Mouse (Mus musculus): ENCODE results near the gene Pcmt1. TPM values are rescaled to one million over a fixed set of nuclear protein-coding genes. Genes with fewer than 3 reads are reported as not detected.
A peak's percentile ranks its signal among the peaks of the same experiment; 100 is the strongest.

Gene Pcmt1
- 103 and 114 TPM in 2 replicates for polyA plus RNA-seq (2014; fragmentation: Nextera tagmentation; extraction: Ambion mirVana)

- ATAC-seq (ENCODE audit: insufficient number of reproducible peaks, insufficient read depth, low FRiP score, low read depth): peak; percentile 89
- Histone ChIP-seq H3K27ac (ENCODE audit: low read length) (peak within 1 kb of the TSS; percentile 98), H3K27me3 (ENCODE audit: control insufficient read depth, insufficient read depth, low read length) (no peaks in the 10 kb centered on the region), H3K36me3 (ENCODE audit: control insufficient read depth, insufficient read depth, low read length) (peaks cover 22% of the 10 kb centered on the region), H3K4me2 (replicated peaks; ENCODE audit: low read depth, low read length) (peak within 1 kb of the TSS; percentile 80), H3K9ac (replicated peaks; ENCODE audit: low read depth, low read length) (peak within 1 kb of the TSS; percentile 98), H3K4me3 (ENCODE audit: low read depth, low read length) (peak within 1 kb of the TSS; percentile 80), H3K4me1 (ENCODE audit: control insufficient read depth, insufficient read depth, low read length) (peaks cover 22% of the 10 kb centered on the region), H3K9me3 (ENCODE audit: control insufficient read depth, low read depth, low read length) (no peaks in the 10 kb centered on the region)
- WGBS: under 1% methylated on average over 55 of the region's 65 CpGs
Observed at GRCm38 (mm10) chr10:7680731-7681301, at the start of gene Pcmt1, which contains the start of gene Lats1. Gene Pcmt1 (minus strand): TSS chr10:7681136. Gene Lats1 (plus strand): TSS chr10:7681214.

GRCm38 (mm10) chr10:7727011-7727410 lies 46.1 kb upstream of the Pcmt1 start:
- Histone ChIP-seq H3K27me3 (ENCODE audit: control insufficient read depth, insufficient read depth, low read length) (no peaks in the 10 kb centered on the region), H3K27ac (ENCODE audit: low read length) (no peak overlapping the region), H3K9ac (replicated peaks; ENCODE audit: low read depth, low read length) (no peak overlapping the region), H3K36me3 (ENCODE audit: control insufficient read depth, insufficient read depth, low read length) (no peaks in the 10 kb centered on the region), H3K4me1 (ENCODE audit: control insufficient read depth, insufficient read depth, low read length) (peaks cover 2% of the 10 kb centered on the region; the same call in 1 of the 2 replicates), H3K9me3 (ENCODE audit: control insufficient read depth, low read depth, low read length) (no peaks in the 10 kb centered on the region), H3K4me3 (ENCODE audit: low read depth, low read length) (peak overlapping the region; percentile 82), H3K4me2 (replicated peaks; ENCODE audit: low read depth, low read length) (peak overlapping the region; percentile 60)
- ATAC-seq (ENCODE audit: insufficient number of reproducible peaks, insufficient read depth, low FRiP score, low read depth): no peak
- 15% methylated on average over 3 of the region's 3 CpGs for WGBS

- peak overlapping the region; percentile 82 for H3K4me3 ChIP-seq (ENCODE audit: low read depth, low read length)
- no peak overlapping the region; the same call in 1 of the 2 replicates for H3K27ac ChIP-seq (ENCODE audit: low read length)
- no peak for ATAC-seq (ENCODE audit: insufficient number of reproducible peaks, insufficient read depth, low FRiP score, low read depth)
- H3K36me3 ChIP-seq (ENCODE audit: control insufficient read depth, insufficient read depth, low read length): no peaks in the 10 kb centered on the region
- no peaks in the 10 kb centered on the region for H3K9me3 ChIP-seq (ENCODE audit: control insufficient read depth, low read depth, low read length)
- H3K27me3 ChIP-seq (ENCODE audit: control insufficient read depth, insufficient read depth, low read length): no peaks in the 10 kb centered on the region
- 0% methylated on average over 8 of the region's 8 CpGs for WGBS
- peak overlapping the region; percentile 77 for H3K9ac ChIP-seq (replicated peaks; ENCODE audit: low read depth, low read length)
- peaks cover 2% of the 10 kb centered on the region; the same call in 1 of the 2 replicates for H3K4me1 ChIP-seq (ENCODE audit: control insufficient read depth, insufficient read depth, low read length)
- peak overlapping the region; percentile 60 for H3K4me2 ChIP-seq (replicated peaks; ENCODE audit: low read depth, low read length)
Observed at GRCm38 (mm10) chr10:7726501-7726812, 45.5 kb upstream of the Pcmt1 start.

GRCm38 (mm10) chr10:7725751-7726500 lies 45.0 kb upstream of the Pcmt1 start, which contains the start of gene Katna1:
Gene Katna1 (plus strand): TSS chr10:7726000.
- under 1% methylated on average over 49 of the region's 49 CpGs for WGBS
- ATAC-seq (ENCODE audit: insufficient number of reproducible peaks, insufficient read depth, low FRiP score, low read depth): peak; percentile 98

GRCm38 (mm10) chr10:7715056-7715455 lies 34.1 kb upstream of the Pcmt1 start:
- Histone ChIP-seq H3K9me3 (ENCODE audit: control insufficient read depth, low read depth, low read length) (no peaks in the 10 kb centered on the region), H3K27ac (ENCODE audit: low read length) (no peak overlapping the region), H3K27me3 (ENCODE audit: control insufficient read depth, insufficient read depth, low read length) (no peaks in the 10 kb centered on the region), H3K4me2 (replicated peaks; ENCODE audit: low read depth, low read length) (no peak overlapping the region), H3K4me3 (ENCODE audit: low read depth, low read length) (no peak overlapping the region), H3K4me1 (ENCODE audit: control insufficient read depth, insufficient read depth, low read length) (no peaks in the 10 kb centered on the region), H3K36me3 (ENCODE audit: control insufficient read depth, insufficient read depth, low read length) (peaks cover 44% of the 10 kb centered on the region), H3K9ac (replicated peaks; ENCODE audit: low read depth, low read length) (no peak overlapping the region)
- WGBS: 63% methylated on average over 7 of the region's 7 CpGs
- no peak for ATAC-seq (ENCODE audit: insufficient number of reproducible peaks, insufficient read depth, low FRiP score, low read depth)

More at GRCm38 (mm10) chr10:7725751-7726500, 45.0 kb upstream of the Pcmt1 start, which contains the start of gene Katna1:
- H3K36me3 ChIP-seq (ENCODE audit: control insufficient read depth, insufficient read depth, low read length): no peaks in the 10 kb centered on the region
- H3K27ac ChIP-seq (ENCODE audit: low read length): peak within 1 kb of the TSS; percentile 66
- H3K4me1 ChIP-seq (ENCODE audit: control insufficient read depth, insufficient read depth, low read length): peaks cover 2% of the 10 kb centered on the region; the same call in 1 of the 2 replicates
- H3K27me3 ChIP-seq (ENCODE audit: control insufficient read depth, insufficient read depth, low read length): no peaks in the 10 kb centered on the region
- H3K4me3 ChIP-seq (ENCODE audit: low read depth, low read length): peak within 1 kb of the TSS; percentile 82
- peak within 1 kb of the TSS; percentile 77 for H3K9ac ChIP-seq (replicated peaks; ENCODE audit: low read depth, low read length)
- H3K4me2 ChIP-seq (replicated peaks; ENCODE audit: low read depth, low read length): peak within 1 kb of the TSS; percentile 60
- H3K9me3 ChIP-seq (ENCODE audit: control insufficient read depth, low read depth, low read length): no peaks in the 10 kb centered on the region

GRCm38 (mm10) chr10:7712506-7712905 lies 31.6 kb upstream of the Pcmt1 start:
- no peak overlapping the region for H3K9ac ChIP-seq (replicated peaks; ENCODE audit: low read depth, low read length)
- no peak for ATAC-seq (ENCODE audit: insufficient number of reproducible peaks, insufficient read depth, low FRiP score, low read depth)
- 91% methylated on average over 13 of the region's 13 CpGs for WGBS
- H3K4me3 ChIP-seq (ENCODE audit: low read depth, low read length): no peak overlapping the region
- no peaks in the 10 kb centered on the region for H3K27me3 ChIP-seq (ENCODE audit: control insufficient read depth, insufficient read depth, low read length)
- H3K4me1 ChIP-seq (ENCODE audit: control insufficient read depth, insufficient read depth, low read length): no peaks in the 10 kb centered on the region
- H3K36me3 ChIP-seq (ENCODE audit: control insufficient read depth, insufficient read depth, low read length): peaks cover 50% of the 10 kb centered on the region
- H3K27ac ChIP-seq (ENCODE audit: low read length): no peak overlapping the region
- H3K4me2 ChIP-seq (replicated peaks; ENCODE audit: low read depth, low read length): no peak overlapping the region
- H3K9me3 ChIP-seq (ENCODE audit: control insufficient read depth, low read depth, low read length): no peaks in the 10 kb centered on the region

- WGBS: 93% methylated on average over 5 of the region's 5 CpGs
- no peak for ATAC-seq (ENCODE audit: insufficient number of reproducible peaks, insufficient read depth, low FRiP score, low read depth)
- Histone ChIP-seq H3K9ac (replicated peaks; ENCODE audit: low read depth, low read length) (no peak overlapping the region), H3K27me3 (ENCODE audit: control insufficient read depth, insufficient read depth, low read length) (no peaks in the 10 kb centered on the region), H3K4me3 (ENCODE audit: low read depth, low read length) (no peak overlapping the region), H3K4me1 (ENCODE audit: control insufficient read depth, insufficient read depth, low read length) (no peaks in the 10 kb centered on the region), H3K36me3 (ENCODE audit: control insufficient read depth, insufficient read depth, low read length) (peaks cover 59% of the 10 kb centered on the region), H3K4me2 (replicated peaks; ENCODE audit: low read depth, low read length) (no peak overlapping the region), H3K27ac (ENCODE audit: low read length) (no peak overlapping the region), H3K9me3 (ENCODE audit: control insufficient read depth, low read depth, low read length) (no peaks in the 10 kb centered on the region)
Observed at GRCm38 (mm10) chr10:7710121-7710520, 29.2 kb upstream of the Pcmt1 start.

- Histone ChIP-seq H3K27ac (ENCODE audit: low read length) (no peak overlapping the region), H3K4me1 (ENCODE audit: control insufficient read depth, insufficient read depth, low read length) (no peaks in the 10 kb centered on the region), H3K27me3 (ENCODE audit: control insufficient read depth, insufficient read depth, low read length) (no peaks in the 10 kb centered on the region), H3K9ac (replicated peaks; ENCODE audit: low read depth, low read length) (no peak overlapping the region), H3K9me3 (ENCODE audit: control insufficient read depth, low read depth, low read length) (no peaks in the 10 kb centered on the region), H3K36me3 (ENCODE audit: control insufficient read depth, insufficient read depth, low read length) (peaks cover 72% of the 10 kb centered on the region), H3K4me2 (replicated peaks; ENCODE audit: low read depth, low read length) (no peak overlapping the region), H3K4me3 (ENCODE audit: low read depth, low read length) (no peak overlapping the region)
- ATAC-seq (ENCODE audit: insufficient number of reproducible peaks, insufficient read depth, low FRiP score, low read depth): no peak
- WGBS: 95% methylated on average over 6 of the region's 6 CpGs
Observed at GRCm38 (mm10) chr10:7702586-7702985, 21.6 kb upstream of the Pcmt1 start.
